Mouse (Mus musculus) kidney, adult 2 months (tissue): ENCODE measurements at regions not wholly inside any gene's neighbourhood (a gene's known extent, or its start where the extent isn't known, plus 50 kb on each side); places are given as distances from the start of the nearest gene placed in this dataset.

ENCODE experiments used
- CTCF ChIP-seq: fragments of 200-500 bp; conservative IDR thresholded peaks from 2 replicates; pipeline ENCODE4 v1.5.1; 2011; ENCODE audit warnings: low read depth, mild to moderate bottlenecking, control low read depth, low read length, moderate library complexity, mixed read lengths; ENCODE audit not compliant: insufficient read depth, insufficient read length
- POLR2A ChIP-seq: fragments of 200-500 bp; IDR thresholded peaks from one replicate; pipeline ENCODE4 v1.6.1; 2011; ENCODE audit warnings: low read depth, low read length, control low read depth

GRCm38 (mm10) chr8:86272626-86273025 lies 307.9 kb downstream of the Abcc12 start:
- no peak for TF ChIP-seq CTCF
- TF ChIP-seq POLR2A = no peak
